Mouse (Mus musculus) bone marrow macrophage, adult 2 months (primary cell): ENCODE measurements around the gene Arhgap4.

Experiments
- CTCF ChIP-seq: IDR thresholded peaks from 2 replicates; pipeline ENCODE4 v1.5.1; 2012; ENCODE audit warnings: low read depth, mild to moderate bottlenecking, low read length, moderate library complexity
- POLR2A ChIP-seq: IDR thresholded peaks from 2 replicates; pipeline ENCODE4 v1.6.1; 2012; ENCODE audit warnings: mild to moderate bottlenecking, low read depth, low read length, borderline replicate concordance

GRCm38 (mm10) chrX:73855087-73855408 is 66.6 kb downstream of the Arhgap4 start:
- TF ChIP-seq POLR2A (no peak), CTCF (no peak)
